Mouse (Mus musculus): Measurements from ENCODE around the gene Rrp36. TPM values are rescaled to one million over a fixed set of nuclear protein-coding genes. Genes with fewer than 3 reads are reported as not detected.

Gene Rrp36
- polyA plus RNA-seq, 2 experiments, result 36.8 to 47.2 TPM

DNA sequence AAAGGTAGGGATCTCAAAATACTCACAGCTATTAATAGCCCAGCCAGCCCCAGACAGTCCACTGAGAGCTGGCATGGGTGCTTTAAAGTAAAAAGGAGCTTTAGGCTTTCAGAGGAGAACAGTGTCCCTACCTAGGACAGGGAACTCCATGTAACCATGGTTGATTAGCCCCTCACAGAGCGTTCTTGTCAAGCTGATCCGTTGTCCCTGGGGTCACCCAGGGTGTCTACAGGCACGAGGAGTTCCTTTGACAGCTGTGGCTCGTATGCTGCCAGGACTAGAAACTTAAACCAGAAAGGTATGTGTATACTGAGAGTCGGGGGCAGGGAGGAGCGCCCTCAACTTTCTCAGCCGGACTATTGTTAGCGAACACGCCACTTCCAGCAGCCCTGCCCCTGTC lies 4.8 kb upstream of the Rrp36 start:
- no peak for DNase-seq (ENCODE audit: low spot score)
- H3K27me3 ChIP-seq (ENCODE audit: control insufficient read depth, insufficient read depth, low read length), result no peaks in the 10 kb centered on the region
- ATAC-seq (ENCODE audit: low FRiP score, low read depth), result no peak
- 0 out of 2 replicates have a peak overlapping the region, but pooled peaks have one; percentile 73 for H3K9ac ChIP-seq (ENCODE audit: low read depth, low read length, severe bottlenecking)
- H3K4me2 ChIP-seq (replicated peaks; ENCODE audit: low read depth, low read length, severe bottlenecking), result peak overlapping the region; percentile 63
- WGBS, result 58% methylated on average over 9 of the region's 9 CpGs
- no peak for TF ChIP-seq POLR2A (IDR thresholded peaks at IDR 0.05; ENCODE audit: borderline replicate concordance, extremely low read depth, insufficient read depth, insufficient read length)
- H3K4me1 ChIP-seq (ENCODE audit: control insufficient read depth, insufficient read depth, low read length), result peaks cover 21% of the 10 kb centered on the region
- peaks cover 51% of the 10 kb centered on the region for H3K36me3 ChIP-seq (ENCODE audit: control insufficient read depth, insufficient read depth, low read length)
- peak overlapping the region; percentile 87 for H3K4me3 ChIP-seq (replicated peaks; ENCODE audit: low read length)
- no peak overlapping the region for H3K27ac ChIP-seq (replicated peaks; ENCODE audit: low read depth, low read length)
- H3K9me3 ChIP-seq (ENCODE audit: control insufficient read depth, low read length), result no peaks in the 10 kb centered on the region

DNA sequence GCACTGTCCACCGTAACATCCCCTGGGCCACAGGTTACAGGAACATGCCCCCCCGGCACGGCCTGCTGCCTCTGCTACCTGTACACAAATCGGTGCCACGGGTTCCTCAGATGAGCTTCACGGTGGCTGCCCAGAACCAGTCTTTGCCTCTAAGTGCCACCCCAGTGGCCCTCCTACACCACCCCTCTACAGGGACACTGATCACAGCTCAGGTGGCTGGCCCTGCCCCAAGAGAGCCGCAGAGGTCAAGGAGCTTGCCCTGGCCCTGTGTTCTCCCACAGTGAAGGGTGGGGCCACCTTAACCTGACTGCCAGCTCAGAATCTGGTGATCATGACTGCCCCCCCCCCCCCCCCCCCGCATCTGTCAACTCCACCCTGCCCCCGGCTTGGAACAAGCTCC lies 4.3 kb upstream of the Rrp36 start, which contains the start of gene Mea1:
Gene Mea1, plus strand, starts transcription at position 378 of the 400 bp plus-strand sequence.
- Histone ChIP-seq H3K9ac (ENCODE audit: low read depth, low read length, severe bottlenecking) (peak within 1 kb of the TSS; percentile 73), H3K36me3 (ENCODE audit: control insufficient read depth, insufficient read depth, low read length) (peaks cover 46% of the 10 kb centered on the region), H3K27ac (replicated peaks; ENCODE audit: low read depth, low read length) (no peak within 1 kb of the TSS), H3K4me1 (ENCODE audit: control insufficient read depth, insufficient read depth, low read length) (peaks cover 23% of the 10 kb centered on the region), H3K27me3 (ENCODE audit: control insufficient read depth, insufficient read depth, low read length) (no peaks in the 10 kb centered on the region), H3K4me3 (replicated peaks; ENCODE audit: low read length) (peak within 1 kb of the TSS; percentile 87), H3K4me2 (replicated peaks; ENCODE audit: low read depth, low read length, severe bottlenecking) (peak within 1 kb of the TSS; percentile 63), H3K9me3 (ENCODE audit: control insufficient read depth, low read length) (no peaks in the 10 kb centered on the region)
- ATAC-seq (ENCODE audit: low FRiP score, low read depth), result no peak
- TF ChIP-seq POLR2A (IDR thresholded peaks at IDR 0.05; ENCODE audit: borderline replicate concordance, extremely low read depth, insufficient read depth, insufficient read length), result no peak
- 100% methylated on average over 7 of the region's 9 CpGs for WGBS
- DNase-seq (ENCODE audit: low spot score), result no peak

- peaks cover 24% of the 10 kb centered on the region for H3K4me1 ChIP-seq (ENCODE audit: control insufficient read depth, insufficient read depth, low read length)
- DNase-seq (ENCODE audit: low spot score) (no peak), ATAC-seq (ENCODE audit: low FRiP score, low read depth) (peak; percentile 23; the same call in 1 of the 2 replicates)
- H3K9ac ChIP-seq (ENCODE audit: low read depth, low read length, severe bottlenecking), result peak overlapping the region; percentile 73
- H3K4me3 ChIP-seq (replicated peaks; ENCODE audit: low read length), result peak overlapping the region; percentile 66
- 21% methylated on average over 15 of the region's 15 CpGs for WGBS
- H3K9me3 ChIP-seq (ENCODE audit: control insufficient read depth, low read length), result no peaks in the 10 kb centered on the region
- H3K4me2 ChIP-seq (replicated peaks; ENCODE audit: low read depth, low read length, severe bottlenecking), result peak overlapping the region; percentile 66
- H3K36me3 ChIP-seq (ENCODE audit: control insufficient read depth, insufficient read depth, low read length), result peaks cover 53% of the 10 kb centered on the region
- H3K27ac ChIP-seq (replicated peaks; ENCODE audit: low read depth, low read length), result peak overlapping the region; percentile 87
- H3K27me3 ChIP-seq (ENCODE audit: control insufficient read depth, insufficient read depth, low read length), result no peaks in the 10 kb centered on the region
- no peak for TF ChIP-seq POLR2A (IDR thresholded peaks at IDR 0.05; ENCODE audit: borderline replicate concordance, extremely low read depth, insufficient read depth, insufficient read length)
Observed at GRCm38 (mm10) chr17:46674530-46675283, 555 bp upstream of the Rrp36 start.

DNA sequence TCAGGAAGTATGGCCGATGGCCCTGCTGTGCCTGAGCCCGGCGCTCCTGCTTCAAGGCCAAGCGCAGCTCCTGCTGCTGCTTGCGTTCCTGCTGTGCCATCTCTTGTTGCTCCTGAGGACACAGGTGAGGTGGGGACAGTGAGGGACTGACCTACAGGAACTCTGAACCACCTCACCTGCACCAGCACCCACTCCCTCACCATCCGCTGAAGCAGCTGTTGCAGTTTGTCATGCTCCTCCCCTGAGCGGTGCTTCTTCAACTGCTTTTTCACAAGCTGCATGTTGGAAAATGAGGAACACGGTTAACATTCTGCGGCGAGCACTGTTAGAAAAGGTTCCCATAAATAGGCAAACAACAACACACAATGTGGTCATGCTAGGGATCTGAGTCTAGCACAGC lies 4.2 kb downstream of the Rrp36 start:
- Histone ChIP-seq H3K4me1 (ENCODE audit: control insufficient read depth, insufficient read depth, low read length) (peaks cover 13% of the 10 kb centered on the region), H3K27ac (replicated peaks; ENCODE audit: low read depth, low read length) (no peak overlapping the region), H3K36me3 (ENCODE audit: control insufficient read depth, insufficient read depth, low read length) (peaks cover 59% of the 10 kb centered on the region), H3K9me3 (ENCODE audit: control insufficient read depth, low read length) (no peaks in the 10 kb centered on the region), H3K27me3 (ENCODE audit: control insufficient read depth, insufficient read depth, low read length) (no peaks in the 10 kb centered on the region), H3K4me3 (replicated peaks; ENCODE audit: low read length) (no peak overlapping the region), H3K9ac (ENCODE audit: low read depth, low read length, severe bottlenecking) (no peak overlapping the region), H3K4me2 (replicated peaks; ENCODE audit: low read depth, low read length, severe bottlenecking) (no peak overlapping the region)
- ATAC-seq (ENCODE audit: low FRiP score, low read depth) (no peak), DNase-seq (ENCODE audit: low spot score) (no peak)
- WGBS, result 91% methylated on average over 10 of the region's 10 CpGs
- TF ChIP-seq POLR2A (IDR thresholded peaks at IDR 0.05; ENCODE audit: borderline replicate concordance, extremely low read depth, insufficient read depth, insufficient read length), result no peak

DNA sequence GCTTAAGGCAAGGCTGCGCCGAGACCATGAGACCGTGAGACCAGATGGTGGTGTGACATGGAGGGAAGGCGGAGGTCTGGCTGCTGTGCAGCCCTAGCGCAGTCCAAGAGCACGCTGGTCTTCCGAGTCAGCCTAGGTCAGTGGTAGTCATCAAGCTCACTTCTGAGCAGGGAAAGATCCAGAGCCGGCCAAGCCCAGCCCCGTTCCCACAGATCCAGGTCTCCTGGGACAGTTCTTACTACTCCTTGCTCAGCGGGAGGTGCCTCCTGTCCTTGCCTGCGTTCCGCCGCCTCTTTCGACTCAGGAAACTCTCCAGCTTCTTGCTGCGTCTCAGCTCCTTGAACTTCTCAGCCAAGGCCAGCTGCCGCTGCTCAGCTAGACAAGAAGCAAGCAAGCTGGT lies 6.4 kb downstream of the Rrp36 start:
- 90% methylated on average over 16 of the region's 16 CpGs for WGBS

More for the DNA sequence above, 6.4 kb downstream of the Rrp36 start:
- no peaks in the 10 kb centered on the region for H3K9me3 ChIP-seq (ENCODE audit: control insufficient read depth, low read length)
- no peak overlapping the region for H3K4me3 ChIP-seq (replicated peaks; ENCODE audit: low read length)
- H3K27me3 ChIP-seq (ENCODE audit: control insufficient read depth, insufficient read depth, low read length), result no peaks in the 10 kb centered on the region
- H3K9ac ChIP-seq (ENCODE audit: low read depth, low read length, severe bottlenecking), result no peak overlapping the region
- H3K36me3 ChIP-seq (ENCODE audit: control insufficient read depth, insufficient read depth, low read length), result peaks cover 77% of the 10 kb centered on the region
- H3K4me2 ChIP-seq (replicated peaks; ENCODE audit: low read depth, low read length, severe bottlenecking), result no peak overlapping the region
- TF ChIP-seq POLR2A (IDR thresholded peaks at IDR 0.05; ENCODE audit: borderline replicate concordance, extremely low read depth, insufficient read depth, insufficient read length), result no peak
- no peaks in the 10 kb centered on the region for H3K4me1 ChIP-seq (ENCODE audit: control insufficient read depth, insufficient read depth, low read length)
- DNase-seq (ENCODE audit: low spot score) (peak; percentile 15), ATAC-seq (ENCODE audit: low FRiP score, low read depth) (no peak)
- no peak overlapping the region for H3K27ac ChIP-seq (replicated peaks; ENCODE audit: low read depth, low read length)
